23 mouse cellular contexts compared by ENCODE assay signal in the genomic region with DNA sequence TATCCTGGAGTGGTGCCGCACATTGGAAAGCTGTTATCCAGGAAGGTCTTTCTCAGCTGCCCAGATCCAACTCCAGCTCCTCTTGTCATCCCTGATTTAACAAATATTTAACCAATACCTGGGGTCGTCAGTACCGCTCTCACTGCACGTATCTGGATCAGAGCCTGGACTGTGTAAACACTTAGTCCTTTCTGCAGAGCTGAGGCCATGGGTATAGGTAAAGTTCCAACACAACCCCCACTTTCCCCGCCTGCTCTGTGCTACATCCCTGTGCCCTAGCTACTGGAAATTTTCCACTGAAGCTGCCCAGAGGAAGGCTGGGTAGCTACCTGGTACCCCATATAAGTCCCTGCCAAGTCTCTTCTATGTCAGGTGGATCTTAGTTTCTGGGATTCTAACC. TPM values are rescaled to one million over a fixed set of nuclear protein-coding genes. Genes with fewer than 3 reads are reported as not detected.
DNase-seq lines count a peak whose midpoint lies in the region; ATAC-seq lines count a peak whose summit lies in the region.
"Had no signal": no experiment of that assay in that cellular context is flagged by ENCODE, and none has a peak within 500 bp of the region (broad histone marks: within the 10 kb centered on the region; RNA-seq: fewer than 3 reads in every experiment).

No protein-coding gene starts in this region.

- no peak for DNase-seq in liver, embryonic 11.5 days (ENCODE audit: low spot score)
- DNase-seq in liver: no peak
- DNase-seq in lung, postnatal 10 days: no peak
- no peak for DNase-seq in natural killer cell, adult 2 months (ENCODE audit: low spot score in 2 of 2)
- DNase-seq: adrenal gland, adult 2 months; adrenal gland, postnatal 14 days; cerebellum, adult 11 months; cerebellum, adult 2 months; cerebellum, adult 9-11 months; cerebellum, postnatal 25 days; gastrocnemius, adult 2 months; gastrocnemius, postnatal 14 days had no signal

- 0 out of 2 replicates have a peak, but pooled peaks have one; percentile 60 for ATAC-seq in liver, embryonic 11.5 days (replicated peaks; ENCODE audit: low FRiP score)
- ATAC-seq in lung, embryonic 16.5 days (ENCODE audit: low read depth): peak; percentile 75
- peak; percentile 52; the same call in 1 of the 2 replicates for ATAC-seq in liver, embryonic 15.5 days (ENCODE audit: insufficient read depth)
- ATAC-seq: CD4-positive, CD25-positive, alpha-beta regulatory T cell, adult 4 months; forebrain, embryonic 15.5 days had no signal

- H3K27ac ChIP-seq in liver, embryonic 11.5 days (ENCODE audit: low read depth, low read length): no peak overlapping the region
- no peak overlapping the region for H3K27ac ChIP-seq in lung, embryonic 16.5 days (ENCODE audit: low read length)
- H3K27ac ChIP-seq in liver, embryonic 15.5 days (replicated peaks): no peak overlapping the region
- H3K27ac ChIP-seq: embryonic facial prominence, embryonic 12.5 days; embryonic facial prominence, embryonic 15.5 days; forebrain, embryonic 12.5 days; forebrain, embryonic 15.5 days; gastrocnemius, adult 2 months; hindbrain, embryonic 12.5 days; hindbrain, embryonic 15.5 days had no signal

- no peaks in the 10 kb centered on the region; the same call in 1 of the 2 replicates for H3K27me3 ChIP-seq in liver, embryonic 11.5 days (replicated peaks; ENCODE audit: control insufficient read depth, insufficient read depth, low read length)
- 0 out of 2 replicates have a peak, but pooled peaks cover 4% of the 10 kb centered on the region for H3K27me3 ChIP-seq in lung, embryonic 16.5 days (ENCODE audit: control insufficient read depth, insufficient read depth, low read depth, low read length)
- H3K27me3 ChIP-seq in liver, embryonic 15.5 days: no peaks in the 10 kb centered on the region; the same call in none of the 2 replicates
- H3K27me3 ChIP-seq: forebrain, embryonic 12.5 days; forebrain, embryonic 15.5 days; hindbrain, embryonic 15.5 days had no signal

- H3K9ac ChIP-seq in liver, embryonic 11.5 days (ENCODE audit: low read depth, low read length): no peak overlapping the region
- no peak overlapping the region for H3K9ac ChIP-seq in lung, embryonic 16.5 days (ENCODE audit: low read length)
- H3K9ac ChIP-seq in liver, embryonic 15.5 days: no peak overlapping the region
- H3K9ac ChIP-seq: embryonic facial prominence, embryonic 12.5 days; embryonic facial prominence, embryonic 15.5 days; forebrain, embryonic 12.5 days; forebrain, embryonic 15.5 days; hindbrain, embryonic 12.5 days; hindbrain, embryonic 15.5 days had no signal

- H3K4me3 ChIP-seq in liver, embryonic 11.5 days (ENCODE audit: low read depth, low read length): no peak overlapping the region
- no peak overlapping the region for H3K4me3 ChIP-seq in lung, embryonic 16.5 days (ENCODE audit: low read length)
- H3K4me3 ChIP-seq in liver, embryonic 15.5 days (replicated peaks): no peak overlapping the region
- H3K4me3 ChIP-seq: embryonic facial prominence, embryonic 12.5 days; embryonic facial prominence, embryonic 15.5 days; forebrain, embryonic 12.5 days; forebrain, embryonic 15.5 days; gastrocnemius, adult 2 months; hindbrain, embryonic 12.5 days; hindbrain, embryonic 15.5 days had no signal

- no peaks in the 10 kb centered on the region for H3K9me3 ChIP-seq in liver, embryonic 11.5 days (ENCODE audit: control insufficient read depth, low read length)
- no peaks in the 10 kb centered on the region for H3K9me3 ChIP-seq in lung, embryonic 16.5 days (ENCODE audit: control insufficient read depth, low read length)
- H3K9me3 ChIP-seq in liver, embryonic 15.5 days (replicated peaks): no peaks in the 10 kb centered on the region
- H3K9me3 ChIP-seq: embryonic facial prominence, embryonic 12.5 days; embryonic facial prominence, embryonic 15.5 days; forebrain, embryonic 12.5 days; forebrain, embryonic 15.5 days; hindbrain, embryonic 12.5 days; hindbrain, embryonic 15.5 days had no signal

- no peaks in the 10 kb centered on the region for H3K4me1 ChIP-seq in liver, embryonic 11.5 days (replicated peaks; ENCODE audit: control insufficient read depth, insufficient read depth, low read length)
- peaks cover 4% of the 10 kb centered on the region; the same call in 1 of the 2 replicates for H3K4me1 ChIP-seq in lung, embryonic 16.5 days (replicated peaks; ENCODE audit: control insufficient read depth, insufficient read depth, low read length)
- 0 out of 2 replicates have a peak, but pooled peaks cover 7% of the 10 kb centered on the region for H3K4me1 ChIP-seq in liver, embryonic 15.5 days (replicated peaks)

- WGBS in liver, embryonic 11.5 days: 74% methylated on average over 5 of the region's 5 CpGs
- 39% methylated on average over 5 of the region's 5 CpGs for WGBS in lung, embryonic 16.5 days
- 53% methylated on average over 5 of the region's 5 CpGs for WGBS in liver, embryonic 15.5 days (ENCODE audit: insufficient replicate concordance)

- H3K4me2 ChIP-seq in liver, embryonic 11.5 days: no peak overlapping the region
- no peak overlapping the region for H3K4me2 ChIP-seq in lung, embryonic 16.5 days (ENCODE audit: low read depth, low read length)
- H3K4me2 ChIP-seq in liver, embryonic 15.5 days: no peak overlapping the region
- H3K4me2 ChIP-seq: embryonic facial prominence, embryonic 12.5 days; embryonic facial prominence, embryonic 15.5 days; forebrain, embryonic 12.5 days; forebrain, embryonic 15.5 days; heart, embryonic 11.5 days; hindbrain, embryonic 12.5 days; hindbrain, embryonic 15.5 days had no signal

- no peaks in the 10 kb centered on the region for H3K36me3 ChIP-seq in liver, embryonic 11.5 days (ENCODE audit: control insufficient read depth, insufficient read depth, low read length)
- H3K36me3 ChIP-seq in lung, embryonic 16.5 days (ENCODE audit: control insufficient read depth, insufficient read depth, low read length): no peaks in the 10 kb centered on the region
- no peaks in the 10 kb centered on the region for H3K36me3 ChIP-seq in liver, embryonic 15.5 days (replicated peaks)
- H3K36me3 ChIP-seq: embryonic facial prominence, embryonic 12.5 days; embryonic facial prominence, embryonic 15.5 days; forebrain, embryonic 12.5 days; forebrain, embryonic 15.5 days; hindbrain, embryonic 12.5 days; hindbrain, embryonic 15.5 days had no signal

RNA-seq across cellular contexts. Expression of gene Kcnip1, which starts 3.0 kb away (rescaled TPM):
- polyA plus RNA-seq in liver, embryonic 11.5 days (2014; fragmentation: Nextera tagmentation; extraction: Ambion mirVana): 1.2 and 2.0 TPM in 2 replicates
- polyA plus RNA-seq in lung, embryonic 16.5 days (2015; fragmentation: Nextera tagmentation; extraction: Ambion mirVana): 0.68 and 0.75 TPM in 2 replicates
- 0.16 and 0.51 TPM in 2 replicates for polyA plus RNA-seq in liver, embryonic 15.5 days (2015; fragmentation: Nextera tagmentation; extraction: Ambion mirVana)
- polyA plus RNA-seq: C2C12; CD4-positive, CD25-positive, alpha-beta regulatory T cell, adult 4 months had no signal

RNA-seq across cellular contexts. Expression of gene Kcnmb1, which starts 27.2 kb away (rescaled TPM):
- 0.14 and 0.25 TPM in 2 replicates for polyA plus RNA-seq in liver, embryonic 11.5 days (2014; fragmentation: Nextera tagmentation; extraction: Ambion mirVana)
- polyA plus RNA-seq in lung, embryonic 16.5 days (2015; fragmentation: Nextera tagmentation; extraction: Ambion mirVana): 1.3 and 1.5 TPM in 2 replicates
- 0.03 TPM in 1 of 2 replicates, not detected in the other for polyA plus RNA-seq in liver, embryonic 15.5 days (2015; fragmentation: Nextera tagmentation; extraction: Ambion mirVana)
- polyA plus RNA-seq: forebrain, embryonic 12.5 days had no signal

RNA-seq across cellular contexts. Expression of gene Lcp2, which starts 56.7 kb away (rescaled TPM):
- polyA plus RNA-seq in liver, embryonic 11.5 days (2014; fragmentation: Nextera tagmentation; extraction: Ambion mirVana): 13.3 and 16.0 TPM in 2 replicates
- 4.2 and 5.3 TPM in 2 replicates for polyA plus RNA-seq in lung, embryonic 16.5 days (2015; fragmentation: Nextera tagmentation; extraction: Ambion mirVana)
- 8.1 and 10.0 TPM in 2 replicates for polyA plus RNA-seq in liver, embryonic 15.5 days (2015; fragmentation: Nextera tagmentation; extraction: Ambion mirVana)
- polyA plus RNA-seq: C2C12 had no signal
